Mouse (Mus musculus) layer of hippocampus, postnatal 14 days (tissue): ENCODE data around the gene Cptp. TPM values are rescaled to one million over a fixed set of nuclear protein-coding genes. Genes with fewer than 3 reads are reported as not detected.

Experiments used
- DNase-seq, 2 experiments: peaks; one replicate each; pipeline ENCODE4 v3.0.0; 2021 to 2022; ENCODE audit warnings: low spot score in 2 of 2, mixed read lengths in 1 of 2
- total RNA-seq, 2 experiments: library from RNA; stranded (reverse); gene quantifications; 2 replicates each; pipeline ENCODE4 v1.2.3; 2021

Gene Cptp
- total RNA-seq, 2 experiments from 2014 or later = 29.5 to 31.2 TPM

GRCm38 (mm10) chr4:155843231-155843630, 26.0 kb downstream of the Cptp start:
- DNase-seq = no peak

GRCm38 (mm10) chr4:155841651-155842270, 27.5 kb downstream of the Cptp start:
- no peak for DNase-seq

GRCm38 (mm10) chr4:155841003-155841454, 28.2 kb downstream of the Cptp start:
- DNase-seq = no peak

GRCm38 (mm10) chr4:155840076-155841002, 28.9 kb downstream of the Cptp start:
- no peak for DNase-seq

GRCm38 (mm10) chr4:155839483-155839910, 29.7 kb downstream of the Cptp start, which contains the start of gene Mxra8:
TSS of gene Mxra8 (plus strand) at chr4:155839680.
- peak in 1 of 2 experiments; percentile 39 for DNase-seq

- DNase-seq = no peak
These were observed 30.8 kb downstream of the Cptp start for GRCm38 (mm10) chr4:155838187-155839153.

- no peak for DNase-seq
These were observed 31.7 kb downstream of the Cptp start for GRCm38 (mm10) chr4:155837404-155838010.

- peak; percentile 80 to 83 for DNase-seq
These were observed 35.4 kb downstream of the Cptp start for GRCm38 (mm10) chr4:155833836-155834235.

- no peak for DNase-seq
These were observed 36.0 kb downstream of the Cptp start for GRCm38 (mm10) chr4:155833234-155833633.

- DNase-seq = no peak
These were observed 36.9 kb downstream of the Cptp start for GRCm38 (mm10) chr4:155832321-155832720.

GRCm38 (mm10) chr4:155831831-155832230, 37.4 kb downstream of the Cptp start:
- DNase-seq = no peak

- DNase-seq = peak; percentile 96 to 97
These were observed 38.0 kb downstream of the Cptp start, which contains the start of gene Aurkaip1 for GRCm38 (mm10) chr4:155831205-155831766. TSS of gene Aurkaip1 (plus strand) at chr4:155831272.

- no peak for DNase-seq
These were observed 38.6 kb downstream of the Cptp start for GRCm38 (mm10) chr4:155830596-155830995.

GRCm38 (mm10) chr4:155829866-155830265, 39.4 kb downstream of the Cptp start:
- no peak for DNase-seq

GRCm38 (mm10) chr4:155823443-155823842, 45.8 kb downstream of the Cptp start:
- DNase-seq = no peak

- DNase-seq = no peak
These were observed 48.2 kb downstream of the Cptp start for GRCm38 (mm10) chr4:155821025-155821424.

GRCm38 (mm10) chr4:155817533-155817932, 51.7 kb downstream of the Cptp start:
- no peak for DNase-seq
